Mouse (Mus musculus) limb, embryonic 10.5 days (tissue): Measurements from ENCODE around the gene Vps35l. TPM values are rescaled to one million over a fixed set of nuclear protein-coding genes. Genes with fewer than 3 reads are reported as not detected.

Source experiments
- DNase-seq: peaks from one replicate; pipeline ENCODE4 v3.0.0-alpha.2; 2017; ENCODE audit warnings: low spot score
- H3K27ac ChIP-seq: fragments of 300-500 bp; sonication (generic); 2 replicates; pipeline ENCODE4 v1.5.1; 2016; ENCODE audit warnings: mild to moderate bottlenecking
- H3K27me3 ChIP-seq: fragments of 300-500 bp; sonication (generic); 2 replicates; pipeline ENCODE4 v1.6.1; 2016; ENCODE audit warnings: low read depth, mild to moderate bottlenecking; ENCODE audit not compliant: poor library complexity, severe bottlenecking
- H3K36me3 ChIP-seq: fragments of 300-500 bp; sonication (generic); 2 replicates; pipeline ENCODE4 v1.6.1; 2016; ENCODE audit warnings: mild to moderate bottlenecking, moderate library complexity
- H3K4me1 ChIP-seq: fragments of 300-500 bp; sonication (generic); 2 replicates; pipeline ENCODE4 v1.6.1; 2016
- H3K4me3 ChIP-seq: fragments of 300-500 bp; sonication (generic); 2 replicates; pipeline ENCODE4 v1.5.1; 2016; ENCODE audit warnings: mild to moderate bottlenecking, moderate library complexity
- H3K9me3 ChIP-seq: fragments of 300-500 bp; sonication (generic); replicated peaks from 2 replicates; pipeline ENCODE4 v1.6.1; 2016; ENCODE audit warnings: mild to moderate bottlenecking
- WGBS: fragments of 180-500 bp; shearing (Covaris S2); methylation state at CpG from one replicate; pipeline ENCODE4 v1.1.7; 2016; 5-methylcytosine and 5-hydroxymethylcytosine counted together
- polyA plus RNA-seq: library from polyadenylated mRNA; unstranded; fragments of >200 nt; fragmentation: Nextera tagmentation; extraction: Ambion mirVana; gene quantifications from 2 replicates; pipeline ENCODE4 v1.2.1, GENCODE M21; 2016

The Vps35l gene
- polyA plus RNA-seq, 1 experiment from 2014 or later: 60.2 TPM

GRCm38 (mm10) chr7:118769208-118769607 is 29.2 kb downstream of the Vps35l start:
- 84% methylated on average over 8 of the region's 8 CpGs for WGBS
- Histone ChIP-seq H3K36me3 (peaks cover 25% of the 10 kb centered on the region), H3K27ac (no peak overlapping the region), H3K4me1 (0 out of 2 replicates have a peak, but pooled peaks cover under 1% of the 10 kb centered on the region), H3K4me3 (no peak overlapping the region), H3K9me3 (no peaks in the 10 kb centered on the region), H3K27me3 (no peaks in the 10 kb centered on the region)
- DNase-seq: no peak

- Histone ChIP-seq H3K4me1 (0 out of 2 replicates have a peak, but pooled peaks cover 2% of the 10 kb centered on the region), H3K27ac (no peak overlapping the region), H3K36me3 (peaks cover 27% of the 10 kb centered on the region), H3K27me3 (no peaks in the 10 kb centered on the region), H3K4me3 (no peak overlapping the region), H3K9me3 (no peaks in the 10 kb centered on the region)
- no peak for DNase-seq
- 57% methylated on average over 1 of the region's 1 CpGs for WGBS
Measured at GRCm38 (mm10) chr7:118769655-118770054, 29.6 kb downstream of the Vps35l start.

GRCm38 (mm10) chr7:118773027-118773426 is 33.0 kb downstream of the Vps35l start:
- WGBS: 93% methylated on average over 12 of the region's 12 CpGs
- H3K36me3 ChIP-seq: peaks cover 38% of the 10 kb centered on the region
- no peak overlapping the region for H3K4me3 ChIP-seq
- H3K27me3 ChIP-seq: no peaks in the 10 kb centered on the region
- H3K4me1 ChIP-seq: 0 out of 2 replicates have a peak, but pooled peaks cover 2% of the 10 kb centered on the region
- no peak for DNase-seq
- H3K9me3 ChIP-seq: no peaks in the 10 kb centered on the region
- H3K27ac ChIP-seq: no peak overlapping the region

GRCm38 (mm10) chr7:118775991-118776390 is 36.0 kb downstream of the Vps35l start:
- H3K4me3 ChIP-seq: no peak overlapping the region
- WGBS: 88% methylated on average over 7 of the region's 7 CpGs
- H3K9me3 ChIP-seq: no peaks in the 10 kb centered on the region
- H3K27ac ChIP-seq: no peak overlapping the region
- H3K27me3 ChIP-seq: no peaks in the 10 kb centered on the region
- no peak for DNase-seq
- H3K4me1 ChIP-seq: 0 out of 2 replicates have a peak, but pooled peaks cover 2% of the 10 kb centered on the region
- peaks cover 46% of the 10 kb centered on the region for H3K36me3 ChIP-seq

- no peak overlapping the region for H3K27ac ChIP-seq
- no peak for DNase-seq
- H3K4me1 ChIP-seq: 0 out of 2 replicates have a peak, but pooled peaks cover 2% of the 10 kb centered on the region
- no peaks in the 10 kb centered on the region for H3K27me3 ChIP-seq
- 88% methylated on average over 9 of the region's 9 CpGs for WGBS
- no peak overlapping the region for H3K4me3 ChIP-seq
- no peaks in the 10 kb centered on the region for H3K9me3 ChIP-seq
- peaks cover 46% of the 10 kb centered on the region for H3K36me3 ChIP-seq
Measured at GRCm38 (mm10) chr7:118776491-118776890, 36.5 kb downstream of the Vps35l start.

GRCm38 (mm10) chr7:118777598-118778394 is 37.8 kb downstream of the Vps35l start:
- Histone ChIP-seq H3K4me1 (0 out of 2 replicates have a peak, but pooled peaks cover 2% of the 10 kb centered on the region), H3K4me3 (no peak overlapping the region), H3K27me3 (no peaks in the 10 kb centered on the region), H3K9me3 (no peaks in the 10 kb centered on the region), H3K36me3 (peaks cover 42% of the 10 kb centered on the region), H3K27ac (no peak overlapping the region)
- WGBS: 92% methylated on average over 10 of the region's 10 CpGs
- no peak for DNase-seq

- WGBS: 90% methylated on average over 6 of the region's 6 CpGs
- Histone ChIP-seq H3K27ac (no peak overlapping the region), H3K4me3 (no peak overlapping the region), H3K36me3 (peaks cover 36% of the 10 kb centered on the region), H3K27me3 (no peaks in the 10 kb centered on the region), H3K4me1 (0 out of 2 replicates have a peak, but pooled peaks cover 2% of the 10 kb centered on the region), H3K9me3 (no peaks in the 10 kb centered on the region)
- DNase-seq: no peak
Measured at GRCm38 (mm10) chr7:118778561-118778960, 38.5 kb downstream of the Vps35l start.

- Histone ChIP-seq H3K4me3 (no peak overlapping the region), H3K9me3 (no peaks in the 10 kb centered on the region), H3K27me3 (no peaks in the 10 kb centered on the region), H3K4me1 (no peaks in the 10 kb centered on the region), H3K36me3 (peaks cover 20% of the 10 kb centered on the region), H3K27ac (no peak overlapping the region)
- WGBS: 90% methylated on average over 11 of the region's 11 CpGs
- DNase-seq: no peak
Measured at GRCm38 (mm10) chr7:118783305-118784001, 43.4 kb downstream of the Vps35l start.

- no peak overlapping the region for H3K27ac ChIP-seq
- DNase-seq: no peak
- 91% methylated on average over 6 of the region's 6 CpGs for WGBS
Measured at GRCm38 (mm10) chr7:118786091-118786490, 46.1 kb downstream of the Vps35l start.

GRCm38 (mm10) chr7:118787326-118787725 is 47.3 kb downstream of the Vps35l start:
- DNase-seq: no peak
- Histone ChIP-seq H3K4me1 (no peaks in the 10 kb centered on the region), H3K9me3 (no peaks in the 10 kb centered on the region), H3K4me3 (no peak overlapping the region), H3K27ac (no peak overlapping the region), H3K27me3 (no peaks in the 10 kb centered on the region), H3K36me3 (peaks cover 15% of the 10 kb centered on the region)
- WGBS: 92% methylated on average over 5 of the region's 5 CpGs

More at GRCm38 (mm10) chr7:118786091-118786490, 46.1 kb downstream of the Vps35l start:
- Histone ChIP-seq H3K4me1 (no peaks in the 10 kb centered on the region), H3K36me3 (peaks cover 9% of the 10 kb centered on the region), H3K27me3 (no peaks in the 10 kb centered on the region), H3K9me3 (no peaks in the 10 kb centered on the region), H3K4me3 (no peak overlapping the region)

GRCm38 (mm10) chr7:118788481-118788880 is 48.5 kb downstream of the Vps35l start:
- WGBS: 79% methylated on average over 7 of the region's 7 CpGs
- Histone ChIP-seq H3K9me3 (no peaks in the 10 kb centered on the region), H3K27me3 (no peaks in the 10 kb centered on the region), H3K4me3 (no peak overlapping the region), H3K27ac (no peak overlapping the region), H3K36me3 (peaks cover 24% of the 10 kb centered on the region), H3K4me1 (no peaks in the 10 kb centered on the region)
- no peak for DNase-seq

GRCm38 (mm10) chr7:118790292-118790691 is 50.3 kb downstream of the Vps35l start:
- 84% methylated on average over 5 of the region's 5 CpGs for WGBS
- Histone ChIP-seq H3K4me1 (no peaks in the 10 kb centered on the region), H3K4me3 (no peak overlapping the region), H3K9me3 (no peaks in the 10 kb centered on the region), H3K36me3 (peaks cover 31% of the 10 kb centered on the region), H3K27ac (no peak overlapping the region), H3K27me3 (no peaks in the 10 kb centered on the region)
- DNase-seq: no peak

- no peak for DNase-seq
- 91% methylated on average over 8 of the region's 8 CpGs for WGBS
Measured at GRCm38 (mm10) chr7:118793899-118794298, 53.9 kb downstream of the Vps35l start.

More at GRCm38 (mm10) chr7:118793899-118794298, 53.9 kb downstream of the Vps35l start:
- H3K27ac ChIP-seq: no peak overlapping the region
- H3K36me3 ChIP-seq: peaks cover 39% of the 10 kb centered on the region
- no peak overlapping the region for H3K4me3 ChIP-seq
- H3K4me1 ChIP-seq: no peaks in the 10 kb centered on the region
- no peaks in the 10 kb centered on the region for H3K27me3 ChIP-seq
- no peaks in the 10 kb centered on the region for H3K9me3 ChIP-seq
